Mouse (Mus musculus) ES-E14 (cell line): ENCODE measurements around the gene Mapkapk2. TPM values are rescaled to one million over a fixed set of nuclear protein-coding genes. Genes with fewer than 3 reads are reported as not detected.

Source experiments
- DNase-seq: peaks from one replicate; pipeline ENCODE4 v3.0.0-alpha.2; 2013; ENCODE audit warnings: low read depth, low spot score
- H3K27ac ChIP-seq: 2 replicates; pipeline ENCODE4 v1.5.1; 2012; ENCODE audit warnings: low read depth, mild to moderate bottlenecking, low read length, moderate library complexity, mixed read lengths; ENCODE audit not compliant: poor library complexity, insufficient read depth, severe bottlenecking
- H3K36me3 ChIP-seq: 2 replicates; pipeline ENCODE4 v1.6.1; 2012; ENCODE audit warnings: mild to moderate bottlenecking, low read length, moderate library complexity, mixed read lengths; ENCODE audit not compliant: control insufficient read depth, poor library complexity, insufficient read depth, severe bottlenecking
- H3K4me1 ChIP-seq, 2 experiments: fragments of 150-350 bp in 1 of 2; sonication (generic) in 1 of 2; 2 replicates each; pipeline ENCODE4 v1.6.1; 2012; ENCODE audit warnings: low read length in 2 of 2, mild to moderate bottlenecking in 1 of 2, mixed read lengths in 1 of 2; ENCODE audit not compliant: control insufficient read depth in 2 of 2, insufficient read depth in 2 of 2, poor library complexity in 1 of 2
- H3K4me3 ChIP-seq, 2 experiments: fragments of 150-350 bp in 1 of 2; sonication (generic) in 1 of 2; 2 replicates each; pipeline ENCODE4 v1.5.1; 2012; ENCODE audit warnings: low read length in 2 of 2, low read depth in 1 of 2, mild to moderate bottlenecking in 1 of 2, mixed read lengths in 1 of 2; ENCODE audit not compliant: insufficient read depth in 1 of 2, poor library complexity in 1 of 2, severe bottlenecking in 1 of 2
- H3K9ac ChIP-seq: 2 replicates; pipeline ENCODE4 v1.6.1; 2012; ENCODE audit warnings: low read depth, mild to moderate bottlenecking, low read length, mixed read lengths; ENCODE audit not compliant: poor library complexity, insufficient read depth, severe bottlenecking
- H3K9me3 ChIP-seq: fragments of 150-350 bp; sonication (generic); 2 replicates; pipeline ENCODE4 v1.6.1; 2012; ENCODE audit warnings: low read depth, mild to moderate bottlenecking, low read length; ENCODE audit not compliant: control insufficient read depth, insufficient read depth
- CHD2 ChIP-seq: IDR thresholded peaks from 2 replicates; pipeline ENCODE4 v1.6.1; 2014; ENCODE audit warnings: mild to moderate bottlenecking, low read depth, low read length, inconsistent platforms
- HCFC1 ChIP-seq: IDR thresholded peaks from 2 replicates; pipeline ENCODE4 v1.6.1; 2012; ENCODE audit warnings: low read length, inconsistent platforms, borderline replicate concordance; ENCODE audit not compliant: insufficient read depth
- MAFK ChIP-seq: IDR thresholded peaks from 2 replicates; pipeline ENCODE4 v1.6.1; 2014; ENCODE audit warnings: mild to moderate bottlenecking, low read depth, low read length, inconsistent platforms; ENCODE audit not compliant: insufficient read depth
- ZC3H11A ChIP-seq: IDR thresholded peaks from 2 replicates; pipeline ENCODE4 v1.6.1; 2012; ENCODE audit warnings: low read depth, mild to moderate bottlenecking, inconsistent platforms, low read length, borderline replicate concordance
- ZNF384 ChIP-seq: IDR thresholded peaks from 2 replicates; pipeline ENCODE4 v1.6.1; 2012; ENCODE audit warnings: low read depth, low read length, inconsistent platforms
- in situ Hi-C, 2 experiments: fragments of 600-800 bp; cut with MboI; formaldehyde crosslinking; loops; one replicate each; pipeline ENCODE4 v1.15.1; 2025; ENCODE audit warnings: low sequenced_read_pairs in 2 of 2, inconsistent platforms in 1 of 2; ENCODE audit not compliant: unreplicated experiment in 2 of 2
- total RNA-seq: library from RNA; depleted of rRNA; stranded (reverse); fragments of 300-350 nt; gene quantifications from 2 replicates; pipeline ENCODE4 v1.2.3, GENCODE M21; 2012

Gene Mapkapk2
- total RNA-seq, 1 experiment = 38.0 TPM

DNA sequence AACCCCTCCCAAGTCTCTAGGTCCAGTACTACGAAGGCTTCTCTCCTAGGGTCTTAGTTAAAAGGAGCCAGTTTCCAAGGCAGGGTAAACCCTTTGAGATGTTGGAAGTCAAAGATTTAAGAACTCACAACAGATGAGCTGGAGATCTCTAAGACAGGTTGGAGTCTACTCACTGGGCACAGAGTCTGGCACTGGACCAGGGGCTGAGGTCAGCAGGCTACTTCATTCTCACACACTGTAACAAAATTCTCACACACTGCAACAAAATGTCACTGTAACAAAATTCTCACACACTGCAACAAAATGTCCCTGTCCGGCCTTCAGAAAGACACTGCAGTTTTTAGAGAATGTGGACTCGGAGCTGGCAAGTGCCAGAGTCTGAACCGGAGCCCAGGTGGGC, 54.0 kb downstream of the Mapkapk2 start:
- in situ Hi-C loops = no loop called here
- H3K27ac ChIP-seq = no peak overlapping the region
- no peaks in the 10 kb centered on the region for H3K4me1 ChIP-seq
- no peaks in the 10 kb centered on the region for H3K36me3 ChIP-seq
- no peaks in the 10 kb centered on the region for H3K9me3 ChIP-seq
- no peak for DNase-seq
- H3K9ac ChIP-seq = no peak overlapping the region
- H3K4me3 ChIP-seq = no peak overlapping the region
- TF ChIP-seq CHD2 (no peak), HCFC1 (no peak), MAFK (no peak), ZC3H11A (no peak)

DNA sequence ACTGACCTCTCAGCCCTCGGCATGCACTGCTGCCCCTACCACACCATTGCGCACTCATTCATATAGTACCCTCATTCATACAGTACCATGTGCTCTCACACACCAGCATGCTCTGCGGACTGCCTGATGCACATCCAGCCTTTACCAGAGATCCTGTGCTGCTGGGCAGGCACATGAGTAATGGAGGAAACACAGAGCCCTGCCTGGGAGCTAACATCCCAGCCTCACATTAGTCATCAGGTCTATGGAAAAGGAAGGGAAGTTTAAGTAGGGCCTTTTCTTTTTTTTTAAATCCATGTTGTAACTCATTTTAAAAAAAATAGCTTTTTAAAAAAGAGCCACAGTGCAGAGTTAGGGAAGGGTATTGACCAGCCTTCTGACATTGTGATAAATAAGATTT, 54.9 kb downstream of the Mapkapk2 start:
- H3K9ac ChIP-seq = no peak overlapping the region
- no peak overlapping the region for H3K27ac ChIP-seq
- no peak for DNase-seq
- H3K9me3 ChIP-seq = no peaks in the 10 kb centered on the region
- in situ Hi-C loops = no loop called here
- TF ChIP-seq HCFC1 (no peak), ZNF384 (no peak), ZC3H11A (no peak), MAFK (no peak), CHD2 (no peak)
- H3K4me3 ChIP-seq = no peak overlapping the region
- H3K4me1 ChIP-seq = no peaks in the 10 kb centered on the region
- no peaks in the 10 kb centered on the region for H3K36me3 ChIP-seq

DNA sequence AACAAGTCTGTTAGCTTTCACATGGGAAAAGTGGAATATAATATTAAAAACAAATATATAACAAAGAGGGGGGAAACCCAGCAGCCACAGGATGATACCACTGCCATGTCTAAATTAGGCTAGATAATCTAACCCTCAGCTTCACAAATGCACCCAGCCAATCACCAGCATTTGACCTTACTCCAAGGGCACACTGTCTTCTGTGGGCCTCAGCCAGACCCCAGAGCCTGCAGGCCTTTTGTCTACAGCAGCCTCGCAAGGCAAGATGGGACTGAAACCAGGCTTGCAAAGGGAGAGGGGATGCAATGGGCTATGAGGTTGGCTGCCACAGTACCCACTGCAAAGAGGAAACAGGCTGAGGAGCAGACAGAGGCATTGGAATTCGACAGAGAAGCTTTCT, 55.4 kb downstream of the Mapkapk2 start:
- no peak for DNase-seq
- no peak overlapping the region for H3K9ac ChIP-seq
- H3K36me3 ChIP-seq = no peaks in the 10 kb centered on the region
- TF ChIP-seq MAFK (no peak), ZC3H11A (no peak), HCFC1 (no peak), CHD2 (no peak), ZNF384 (no peak)
- in situ Hi-C loops = no loop called here
- H3K27ac ChIP-seq = no peak overlapping the region
- no peak overlapping the region for H3K4me3 ChIP-seq
- H3K4me1 ChIP-seq = no peaks in the 10 kb centered on the region
- no peaks in the 10 kb centered on the region for H3K9me3 ChIP-seq

DNA sequence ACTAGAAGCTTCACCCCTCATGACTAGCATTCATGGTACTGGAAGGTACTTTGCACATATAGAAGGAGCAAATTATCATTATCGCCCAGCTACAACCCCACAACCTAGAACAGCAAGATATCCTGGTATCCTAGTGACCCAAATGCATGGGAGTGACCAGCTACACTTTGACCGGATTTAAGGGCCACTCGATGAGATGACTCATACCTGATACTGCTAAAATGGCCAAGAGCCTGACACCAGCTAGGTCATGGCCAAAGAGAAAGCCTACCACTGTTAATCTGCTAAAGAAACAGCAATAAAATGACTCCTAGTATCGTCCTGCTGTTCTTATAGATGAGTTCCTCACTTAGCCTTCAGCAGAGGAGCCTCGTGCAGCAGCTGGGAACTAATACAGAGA, 58.1 kb downstream of the Mapkapk2 start:
- Histone ChIP-seq H3K27ac (no peak overlapping the region), H3K4me1 (no peaks in the 10 kb centered on the region), H3K4me3 (no peak overlapping the region), H3K36me3 (no peaks in the 10 kb centered on the region), H3K9ac (no peak overlapping the region), H3K9me3 (no peaks in the 10 kb centered on the region)
- TF ChIP-seq CHD2 = no peak
- TF ChIP-seq MAFK = no peak
- no peak for TF ChIP-seq HCFC1
- no peak for TF ChIP-seq ZNF384
- TF ChIP-seq ZC3H11A = no peak
- in situ Hi-C loops = no loop called here
- DNase-seq = no peak

DNA sequence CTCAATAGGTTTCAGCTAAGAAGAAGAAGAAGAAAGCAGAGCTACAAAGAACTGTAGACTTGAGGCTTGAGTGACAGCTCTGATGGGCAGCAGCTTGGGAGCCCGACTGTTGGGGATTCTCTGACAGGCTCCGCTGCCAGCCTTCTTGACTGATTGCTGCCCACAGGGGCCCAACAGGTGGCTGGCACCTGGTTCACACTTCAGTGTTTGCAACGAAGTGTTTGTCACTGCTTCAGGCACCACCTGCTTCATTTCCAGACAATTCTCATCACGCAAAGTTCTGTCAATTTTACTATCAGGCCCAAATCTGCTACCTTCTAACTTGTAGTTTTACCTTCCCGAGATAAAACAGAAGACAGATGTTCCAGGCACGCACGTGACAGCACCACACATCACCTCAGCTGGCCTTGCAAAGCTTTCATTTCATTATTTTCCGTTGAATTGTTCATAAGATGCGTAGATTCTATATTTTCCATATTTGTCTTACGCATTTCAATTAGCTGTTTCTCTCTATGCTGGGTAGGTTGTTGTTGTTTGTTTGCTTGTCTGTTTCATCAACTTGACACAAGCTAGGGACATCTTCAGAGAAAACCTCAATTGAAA, 59.1 kb downstream of the Mapkapk2 start:
- H3K4me3 ChIP-seq = no peak overlapping the region
- no peaks in the 10 kb centered on the region for H3K4me1 ChIP-seq
- no peaks in the 10 kb centered on the region for H3K9me3 ChIP-seq
- H3K36me3 ChIP-seq = no peaks in the 10 kb centered on the region
- no peak for DNase-seq
- H3K9ac ChIP-seq = no peak overlapping the region
- in situ Hi-C loops = no loop called here
- no peak overlapping the region for H3K27ac ChIP-seq
- TF ChIP-seq ZC3H11A (no peak), HCFC1 (no peak), CHD2 (no peak), MAFK (no peak), ZNF384 (no peak)
